Mouse (Mus musculus) lung, adult 2 months (tissue): ENCODE results near the gene Tpcn2. TPM values are rescaled to one million over a fixed set of nuclear protein-coding genes. Genes with fewer than 3 reads are reported as not detected.

ENCODE experiments used
- DNase-seq: peaks from one replicate; pipeline ENCODE4 v3.0.0; 2022
- H3K4me1 ChIP-seq: fragments of 200-500 bp; 2 replicates; pipeline ENCODE4 v1.6.1; 2011; ENCODE audit warnings: low read length; ENCODE audit not compliant: control insufficient read depth, insufficient read depth
- H3K4me3 ChIP-seq: fragments of 200-500 bp; replicated peaks from 2 replicates; pipeline ENCODE3; 2011; ENCODE audit warnings: low read depth, mild to moderate bottlenecking, control low read depth, low read length; ENCODE audit errors: extremely low read depth
- CTCF ChIP-seq: fragments of 200-500 bp; IDR thresholded peaks from 2 replicates; pipeline ENCODE4 v1.5.1; 2011; ENCODE audit warnings: mild to moderate bottlenecking, low read length, control low read depth; ENCODE audit not compliant: insufficient read depth
- POLR2A ChIP-seq: fragments of 200-500 bp; IDR thresholded peaks from 2 replicates; pipeline ENCODE4 v1.6.1; 2011; ENCODE audit warnings: low read depth, mild to moderate bottlenecking, control low read depth, low read length, borderline replicate concordance; ENCODE audit errors: extremely low read depth
- WGBS: fragments of 180-500 bp; shearing (Covaris S2); methylation state at CpG from one replicate; pipeline ENCODE4 v1.1.7; 2018; 5-methylcytosine and 5-hydroxymethylcytosine counted together
- polyA plus RNA-seq: library from polyadenylated mRNA; depleted of rRNA; stranded (reverse); fragments of >200 nt; gene quantifications from 2 replicates; pipeline ENCODE4 v1.2.3, GENCODE M21; 2012; rRNA removed

Gene Tpcn2
- 31.5 and 40.9 TPM in 2 replicates for polyA plus RNA-seq

- peaks cover 8% of the 10 kb centered on the region for H3K4me1 ChIP-seq
- H3K4me3 ChIP-seq, result peak within 1 kb of the TSS; percentile 58
- 0% methylated on average over 18 of the region's 18 CpGs for WGBS
- DNase-seq, result peak; percentile 89
- peak; percentile 73; the same call in 1 of the 2 replicates for TF ChIP-seq POLR2A
- peak; percentile 49; the same call in 1 of the 2 replicates for TF ChIP-seq CTCF
Observed at GRCm38 (mm10) chr7:145283487-145284187, at the start of gene Tpcn2. Gene Tpcn2 (minus strand): TSS chr7:145284011.

GRCm38 (mm10) chr7:145332376-145333041, 48.7 kb upstream of the Tpcn2 start:
- 35% methylated on average over 1 of the region's 1 CpGs for WGBS
- TF ChIP-seq POLR2A (no peak), CTCF (no peak)
- no peak overlapping the region for H3K4me3 ChIP-seq
- DNase-seq, result peak; percentile 24
- H3K4me1 ChIP-seq, result no peaks in the 10 kb centered on the region

GRCm38 (mm10) chr7:145330641-145331040, 46.8 kb upstream of the Tpcn2 start:
- no peak for DNase-seq
- no peaks in the 10 kb centered on the region for H3K4me1 ChIP-seq
- H3K4me3 ChIP-seq, result no peak overlapping the region
- WGBS, result 65% methylated on average over 2 of the region's 2 CpGs
- no peak for TF ChIP-seq CTCF
- no peak for TF ChIP-seq POLR2A

- H3K4me1 ChIP-seq, result no peaks in the 10 kb centered on the region
- no peak overlapping the region for H3K4me3 ChIP-seq
- DNase-seq, result no peak
- WGBS, result 52% methylated on average over 2 of the region's 2 CpGs
- TF ChIP-seq CTCF, result no peak
- TF ChIP-seq POLR2A, result no peak
Observed at GRCm38 (mm10) chr7:145329982-145330381, 46.2 kb upstream of the Tpcn2 start.

GRCm38 (mm10) chr7:145325697-145326096, 41.9 kb upstream of the Tpcn2 start:
- no peak for DNase-seq
- 23% methylated on average over 2 of the region's 2 CpGs for WGBS
- Histone ChIP-seq H3K4me1 (no peaks in the 10 kb centered on the region), H3K4me3 (no peak overlapping the region)
- no peak for TF ChIP-seq POLR2A
- no peak for TF ChIP-seq CTCF

GRCm38 (mm10) chr7:145323607-145324006, 39.8 kb upstream of the Tpcn2 start:
- Histone ChIP-seq H3K4me1 (no peaks in the 10 kb centered on the region), H3K4me3 (no peak overlapping the region)
- WGBS, result 42% methylated on average over 4 of the region's 4 CpGs
- TF ChIP-seq CTCF (no peak), POLR2A (no peak)
- DNase-seq, result no peak

GRCm38 (mm10) chr7:145319481-145319880, 35.7 kb upstream of the Tpcn2 start:
- 76% methylated on average over 3 of the region's 3 CpGs for WGBS
- no peaks in the 10 kb centered on the region for H3K4me1 ChIP-seq
- no peak for TF ChIP-seq POLR2A
- TF ChIP-seq CTCF, result no peak

GRCm38 (mm10) chr7:145317522-145317921, 33.7 kb upstream of the Tpcn2 start:
- Histone ChIP-seq H3K4me1 (no peaks in the 10 kb centered on the region), H3K4me3 (no peak overlapping the region)
- no peak for TF ChIP-seq CTCF
- no peak for TF ChIP-seq POLR2A
- no peak for DNase-seq
- WGBS, result 62% methylated on average over 4 of the region's 4 CpGs

More at GRCm38 (mm10) chr7:145319481-145319880, 35.7 kb upstream of the Tpcn2 start:
- no peak for DNase-seq
- no peak overlapping the region for H3K4me3 ChIP-seq

GRCm38 (mm10) chr7:145314785-145315411, 31.1 kb upstream of the Tpcn2 start, which contains the start of gene Mrgprd:
Gene Mrgprd (plus strand): TSS chr7:145314835.
- TF ChIP-seq CTCF, result no peak
- no peak for TF ChIP-seq POLR2A
- WGBS, result 85% methylated on average over 6 of the region's 6 CpGs
- no peak within 1 kb of the TSS for H3K4me3 ChIP-seq

More at GRCm38 (mm10) chr7:145314785-145315411, 31.1 kb upstream of the Tpcn2 start, which contains the start of gene Mrgprd:
- no peaks in the 10 kb centered on the region for H3K4me1 ChIP-seq
- DNase-seq, result no peak
